Mouse (Mus musculus) kidney, adult 2 months (tissue): ENCODE data around the gene Pced1b. TPM values are rescaled to one million over a fixed set of nuclear protein-coding genes. Genes with fewer than 3 reads are reported as not detected.

Experiments used
- DNase-seq: peaks from one replicate; pipeline ENCODE4 v3.0.0; 2021
- H3K27ac ChIP-seq: fragments of 200-500 bp; 2 replicates; pipeline ENCODE4 v1.5.1; 2012; ENCODE audit warnings: low read depth, low read length, control low read depth, inconsistent platforms; ENCODE audit not compliant: insufficient read depth
- H3K27me3 ChIP-seq: fragments of 200-500 bp; replicated peaks from 2 replicates; pipeline ENCODE4 v1.6.1; 2012; ENCODE audit warnings: mild to moderate bottlenecking, moderate library complexity, low read length, inconsistent platforms; ENCODE audit not compliant: control insufficient read depth, insufficient read depth
- H3K36me3 ChIP-seq: fragments of 200-500 bp; 2 replicates; pipeline ENCODE4 v1.6.1; 2012; ENCODE audit warnings: mild to moderate bottlenecking, moderate library complexity, low read length, inconsistent platforms; ENCODE audit not compliant: control insufficient read depth, insufficient read depth
- H3K4me1 ChIP-seq: fragments of 200-500 bp; 2 replicates; pipeline ENCODE4 v1.6.1; 2011; ENCODE audit warnings: low read length; ENCODE audit not compliant: control insufficient read depth, insufficient read depth
- H3K4me3 ChIP-seq: fragments of 200-500 bp; 2 replicates; pipeline ENCODE4 v1.5.1; 2011; ENCODE audit warnings: mild to moderate bottlenecking, low read depth, low read length, control low read depth; ENCODE audit not compliant: insufficient read depth
- CTCF ChIP-seq: fragments of 200-500 bp; conservative IDR thresholded peaks from 2 replicates; pipeline ENCODE4 v1.5.1; 2011; ENCODE audit warnings: low read depth, mild to moderate bottlenecking, control low read depth, low read length, moderate library complexity, mixed read lengths; ENCODE audit not compliant: insufficient read depth, insufficient read length
- POLR2A ChIP-seq: fragments of 200-500 bp; IDR thresholded peaks from one replicate; pipeline ENCODE4 v1.6.1; 2011; ENCODE audit warnings: low read depth, low read length, control low read depth
- WGBS: fragments of 180-500 bp; shearing (Covaris S2); methylation state at CpG from one replicate; pipeline ENCODE4 v1.1.7; 2018; 5-methylcytosine and 5-hydroxymethylcytosine counted together
- polyA plus RNA-seq: library from polyadenylated mRNA; depleted of rRNA; stranded (reverse); fragments of >200 nt; gene quantifications from 2 replicates; pipeline ENCODE4 v1.2.3, GENCODE M21; 2012

The Pced1b gene
- polyA plus RNA-seq, 1 experiment, result 8.2 TPM

DNA sequence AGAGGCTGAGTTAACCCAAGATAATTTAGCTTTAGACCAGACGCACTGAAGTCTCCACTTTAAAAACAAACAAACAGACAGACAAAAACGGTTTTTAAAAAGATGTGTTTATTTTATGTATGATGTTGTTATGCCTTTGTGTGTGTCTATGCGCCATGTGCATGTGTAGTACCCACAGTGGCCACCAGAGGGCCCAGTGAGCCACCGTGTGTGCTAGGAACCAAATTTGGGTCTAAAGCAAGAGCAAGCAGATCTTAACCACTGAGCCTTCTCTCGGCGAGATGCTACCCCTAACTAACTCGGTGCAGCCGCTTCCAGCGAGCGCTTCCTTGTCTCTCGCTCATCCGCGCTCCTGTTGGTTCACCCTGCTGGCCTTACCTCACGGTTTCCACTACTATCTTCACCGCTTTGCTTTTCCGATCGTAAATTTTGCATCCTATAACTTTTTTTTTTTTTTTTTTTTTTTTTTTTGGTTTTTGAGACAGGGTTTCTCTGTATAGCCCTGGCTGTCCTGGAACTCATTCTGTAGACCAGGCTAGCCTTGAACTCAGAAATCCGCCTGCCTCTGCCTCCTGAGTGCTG is 80.7 kb downstream of the Pced1b start:
- no peaks in the 10 kb centered on the region for H3K4me1 ChIP-seq
- WGBS, result 80% methylated on average over 18 of the region's 18 CpGs
- no peak overlapping the region for H3K4me3 ChIP-seq
- peak; percentile 30 for DNase-seq
- H3K27me3 ChIP-seq, result no peaks in the 10 kb centered on the region
- no peak overlapping the region for H3K27ac ChIP-seq
- no peak for TF ChIP-seq POLR2A
- peak; percentile 73 for TF ChIP-seq CTCF
- H3K36me3 ChIP-seq, result no peaks in the 10 kb centered on the region

DNA sequence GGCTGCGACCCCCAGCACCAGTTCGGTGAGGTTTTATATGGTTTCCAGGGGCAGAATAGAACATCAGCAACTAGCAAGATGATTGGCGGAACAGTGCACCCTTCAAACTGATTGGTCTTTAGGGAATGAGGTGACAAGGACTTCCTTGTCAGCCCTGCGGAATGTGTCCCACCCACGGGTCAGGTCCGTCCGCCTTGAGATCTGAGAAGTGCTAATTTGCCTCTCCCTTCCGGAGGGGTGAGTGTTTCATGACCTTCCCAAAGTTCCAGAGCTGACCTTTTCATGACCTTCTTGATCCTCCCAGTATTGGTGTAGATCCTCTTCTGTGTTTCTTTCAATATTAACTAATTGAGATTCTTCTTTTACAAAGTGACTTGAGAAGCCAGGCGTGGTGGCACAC is 85.7 kb downstream of the Pced1b start:
- Histone ChIP-seq H3K27me3 (no peaks in the 10 kb centered on the region), H3K4me1 (no peaks in the 10 kb centered on the region), H3K4me3 (no peak overlapping the region), H3K27ac (no peak overlapping the region), H3K36me3 (no peaks in the 10 kb centered on the region)
- 75% methylated on average over 9 of the region's 9 CpGs for WGBS
- TF ChIP-seq POLR2A (no peak), CTCF (no peak)
- no peak for DNase-seq

DNA sequence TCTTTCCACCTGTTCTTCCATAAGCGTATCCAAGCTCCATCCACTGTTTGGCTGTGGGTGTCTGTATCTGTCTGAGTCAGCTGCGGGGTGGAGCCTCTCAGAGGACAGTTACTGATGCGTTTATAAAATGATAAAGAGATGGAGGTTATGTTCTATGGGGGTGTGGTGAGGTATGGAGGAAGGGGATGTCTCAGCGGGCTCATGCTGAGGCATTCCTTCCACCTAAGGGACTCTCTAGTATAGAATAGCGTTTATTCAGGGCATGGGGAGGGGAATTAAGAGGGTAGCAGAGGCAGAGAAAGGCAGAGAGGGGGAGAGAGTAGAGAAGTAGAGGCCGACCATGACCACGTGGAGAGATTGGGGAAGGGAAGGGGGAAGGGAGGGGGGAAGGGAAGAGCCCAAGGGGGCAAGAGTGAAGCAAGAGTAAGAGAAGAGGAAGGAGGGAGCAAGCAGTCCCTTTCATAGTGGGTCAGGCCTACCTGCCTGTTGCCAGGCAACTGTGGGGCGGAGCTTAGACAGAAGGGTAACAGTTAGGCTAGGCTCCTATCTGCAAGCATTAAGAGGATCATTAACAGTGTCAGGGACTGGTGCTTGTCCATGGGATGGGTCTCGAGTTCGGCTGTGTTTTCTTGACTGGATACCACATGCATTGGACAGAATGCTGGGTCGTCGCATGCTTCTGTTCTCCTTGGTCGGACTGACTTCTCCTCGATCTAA is 90.9 kb downstream of the Pced1b start:
- Histone ChIP-seq H3K4me1 (no peaks in the 10 kb centered on the region), H3K36me3 (no peaks in the 10 kb centered on the region), H3K27me3 (no peaks in the 10 kb centered on the region), H3K27ac (no peak overlapping the region), H3K4me3 (no peak overlapping the region)
- TF ChIP-seq POLR2A, result no peak
- TF ChIP-seq CTCF, result no peak
- WGBS, result 47% methylated on average over 14 of the region's 14 CpGs
- DNase-seq, result no peak

DNA sequence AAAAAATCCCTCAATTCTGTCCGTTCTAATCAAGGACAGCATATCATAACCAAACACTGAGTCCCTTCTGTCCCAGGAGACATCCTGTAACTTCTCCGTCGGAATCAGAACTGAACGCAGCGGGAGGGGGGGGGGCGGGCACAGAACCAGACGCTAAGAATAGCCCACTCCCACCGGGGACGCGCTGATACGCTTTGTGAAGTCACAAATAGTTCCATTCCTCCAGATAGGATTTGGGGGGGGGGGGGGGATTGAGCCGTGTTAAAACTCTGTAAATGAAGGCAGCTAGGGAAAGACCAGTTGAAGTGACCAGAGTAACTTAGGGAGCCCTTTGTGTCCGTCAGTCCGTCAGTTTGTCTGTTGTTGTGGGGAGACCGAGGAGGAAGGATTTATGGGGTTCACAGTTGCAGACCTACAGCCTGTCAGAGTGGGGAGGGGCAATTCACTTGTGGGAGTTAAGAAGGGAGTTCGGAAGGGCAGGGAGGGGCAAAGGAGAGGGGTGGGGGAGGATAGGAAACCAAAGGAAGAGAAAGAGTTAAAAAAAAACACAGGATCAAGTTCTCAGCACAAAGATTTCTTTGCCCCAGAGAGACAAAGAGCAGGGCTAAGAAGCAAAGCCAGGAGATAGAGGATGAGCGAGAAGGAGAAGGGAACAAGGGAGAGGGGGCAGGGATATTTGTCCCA is 91.6 kb downstream of the Pced1b start:
- DNase-seq, result no peak
- H3K4me3 ChIP-seq, result no peak overlapping the region
- no peaks in the 10 kb centered on the region for H3K27me3 ChIP-seq
- H3K27ac ChIP-seq, result no peak overlapping the region
- H3K36me3 ChIP-seq, result no peaks in the 10 kb centered on the region
- TF ChIP-seq POLR2A (no peak), CTCF (no peak)
- WGBS, result 12% methylated on average over 17 of the region's 17 CpGs
- H3K4me1 ChIP-seq, result no peaks in the 10 kb centered on the region

DNA sequence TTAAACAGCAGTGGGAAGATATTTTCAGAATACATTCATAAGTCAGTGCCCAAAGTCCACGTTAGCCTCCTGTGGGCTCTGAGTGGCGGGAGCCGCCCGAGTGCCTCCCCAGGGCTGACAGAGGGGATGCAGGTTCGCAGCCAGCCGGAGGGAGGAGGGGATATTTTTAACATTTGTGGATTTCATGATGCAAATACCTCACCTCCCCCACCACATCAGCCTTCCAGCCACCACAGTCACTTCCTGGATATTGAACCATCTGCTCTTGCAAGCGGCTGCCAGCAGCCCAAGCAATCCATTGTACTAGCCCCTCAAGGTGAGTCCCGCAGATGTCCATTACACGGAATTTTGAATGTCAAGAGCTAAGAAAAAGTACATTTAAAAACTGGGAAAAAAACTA is 95.4 kb downstream of the Pced1b start:
- Histone ChIP-seq H3K4me3 (no peak overlapping the region), H3K4me1 (no peaks in the 10 kb centered on the region), H3K27me3 (no peaks in the 10 kb centered on the region), H3K36me3 (no peaks in the 10 kb centered on the region), H3K27ac (no peak overlapping the region)
- DNase-seq, result no peak
- TF ChIP-seq POLR2A (no peak), CTCF (no peak)
- 84% methylated on average over 9 of the region's 9 CpGs for WGBS

DNA sequence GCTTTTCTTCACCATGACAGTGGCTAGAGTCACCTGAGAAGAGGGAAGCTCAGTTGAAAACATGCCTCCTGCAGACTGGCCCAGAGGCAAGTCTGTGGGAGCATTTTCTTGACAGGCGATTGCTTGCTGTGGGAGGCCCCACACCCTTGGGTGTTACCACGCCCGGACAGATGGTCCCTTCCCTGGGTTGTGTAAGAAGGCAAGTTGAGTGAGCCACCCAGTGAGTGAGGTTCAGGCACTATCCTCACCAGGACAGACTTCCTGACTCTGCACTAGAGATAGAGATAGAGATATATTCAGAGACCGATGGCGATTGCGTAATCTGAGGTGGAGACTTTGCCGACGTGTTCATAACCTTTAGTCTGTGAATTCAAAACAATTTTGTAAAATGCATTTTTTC is 96.0 kb downstream of the Pced1b start:
- DNase-seq, result no peak
- no peak for TF ChIP-seq CTCF
- no peak for TF ChIP-seq POLR2A
- Histone ChIP-seq H3K4me3 (no peak overlapping the region), H3K4me1 (no peaks in the 10 kb centered on the region), H3K27me3 (no peaks in the 10 kb centered on the region), H3K27ac (no peak overlapping the region), H3K36me3 (no peaks in the 10 kb centered on the region)
- WGBS, result 84% methylated on average over 8 of the region's 8 CpGs

DNA sequence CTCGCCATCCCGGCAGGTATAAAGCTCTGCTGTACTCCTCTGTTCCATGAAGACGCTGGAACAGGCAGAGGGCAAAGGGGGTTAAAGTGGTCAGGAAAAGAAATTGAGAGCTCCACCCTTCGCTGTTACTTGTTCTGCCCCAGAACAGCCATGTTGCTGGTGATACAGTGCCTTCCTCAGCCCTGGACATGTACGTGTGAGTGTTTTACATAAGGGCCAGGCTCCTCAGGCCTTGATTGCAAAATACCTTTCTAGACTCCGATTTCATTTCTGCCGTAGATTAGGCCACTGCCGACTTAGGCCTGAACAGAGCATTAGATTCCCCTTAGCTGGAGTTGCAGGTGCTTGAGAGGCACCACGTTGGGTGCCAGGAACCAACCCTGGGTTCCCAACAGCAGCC is 97.0 kb downstream of the Pced1b start:
- H3K4me1 ChIP-seq, result no peaks in the 10 kb centered on the region
- TF ChIP-seq POLR2A (no peak), CTCF (no peak)
- H3K27me3 ChIP-seq, result no peaks in the 10 kb centered on the region
- no peak overlapping the region for H3K27ac ChIP-seq
- 90% methylated on average over 9 of the region's 9 CpGs for WGBS
- no peak for DNase-seq
- H3K4me3 ChIP-seq, result no peak overlapping the region
- no peaks in the 10 kb centered on the region for H3K36me3 ChIP-seq
